Mouse (Mus musculus) ES-E14 (cell line): Measurements from ENCODE around the gene Mpv17l2.

Experiments
- CHD2 ChIP-seq: IDR thresholded peaks from 2 replicates; pipeline ENCODE4 v1.6.1; 2014; ENCODE audit warnings: mild to moderate bottlenecking, low read depth, low read length, inconsistent platforms
- HCFC1 ChIP-seq: IDR thresholded peaks from 2 replicates; pipeline ENCODE4 v1.6.1; 2012; ENCODE audit warnings: low read length, inconsistent platforms, borderline replicate concordance; ENCODE audit not compliant: insufficient read depth
- MAFK ChIP-seq: IDR thresholded peaks from 2 replicates; pipeline ENCODE4 v1.6.1; 2014; ENCODE audit warnings: mild to moderate bottlenecking, low read depth, low read length, inconsistent platforms; ENCODE audit not compliant: insufficient read depth
- ZC3H11A ChIP-seq: IDR thresholded peaks from 2 replicates; pipeline ENCODE4 v1.6.1; 2012; ENCODE audit warnings: low read depth, mild to moderate bottlenecking, inconsistent platforms, low read length, borderline replicate concordance
- ZNF384 ChIP-seq: IDR thresholded peaks from 2 replicates; pipeline ENCODE4 v1.6.1; 2012; ENCODE audit warnings: low read depth, low read length, inconsistent platforms

- no peak for TF ChIP-seq ZNF384
- peak; percentile 92 for TF ChIP-seq CHD2
- TF ChIP-seq HCFC1: no peak
- TF ChIP-seq ZC3H11A: no peak
- no peak for TF ChIP-seq MAFK
Observed at GRCm38 (mm10) chr8:70754043-70754870, 6.5 kb downstream of the Mpv17l2 start, which contains the start of gene Rab3a.
